Mouse (Mus musculus) ovary, adult 18-20 months (tissue): Measurements from ENCODE around the gene Tagln3.

Experiments used
- DNase-seq: peaks from one replicate; pipeline ENCODE4 v3.0.0; 2022; ENCODE audit warnings: low spot score, mixed read lengths

Tagln3 gene

GRCm38 (mm10) chr16:45724061-45724741 is at the start of gene Tagln3:
Gene Tagln3, minus strand, starts transcription at chr16:45724608.
- no peak for DNase-seq

DNA sequence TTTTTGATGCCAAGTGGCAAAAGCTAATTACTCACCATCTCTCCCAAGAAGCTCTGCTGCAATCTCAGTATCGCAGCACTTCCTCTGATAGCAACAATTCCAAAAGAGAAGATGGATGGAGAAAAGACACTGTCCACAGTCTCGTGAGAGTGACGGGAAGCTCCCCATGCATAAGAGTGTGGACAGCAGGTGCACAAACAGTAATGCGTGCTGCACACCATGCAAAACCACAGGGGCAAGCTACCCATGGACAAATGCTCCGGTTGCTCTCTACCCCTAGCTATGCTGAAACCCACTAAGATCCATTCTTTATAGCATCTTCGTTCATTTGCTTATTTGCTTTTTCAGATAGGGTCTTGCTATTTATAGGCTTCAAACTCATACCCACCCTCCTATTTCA is 46.5 kb upstream of the Tagln3 start:
- no peak for DNase-seq

DNA sequence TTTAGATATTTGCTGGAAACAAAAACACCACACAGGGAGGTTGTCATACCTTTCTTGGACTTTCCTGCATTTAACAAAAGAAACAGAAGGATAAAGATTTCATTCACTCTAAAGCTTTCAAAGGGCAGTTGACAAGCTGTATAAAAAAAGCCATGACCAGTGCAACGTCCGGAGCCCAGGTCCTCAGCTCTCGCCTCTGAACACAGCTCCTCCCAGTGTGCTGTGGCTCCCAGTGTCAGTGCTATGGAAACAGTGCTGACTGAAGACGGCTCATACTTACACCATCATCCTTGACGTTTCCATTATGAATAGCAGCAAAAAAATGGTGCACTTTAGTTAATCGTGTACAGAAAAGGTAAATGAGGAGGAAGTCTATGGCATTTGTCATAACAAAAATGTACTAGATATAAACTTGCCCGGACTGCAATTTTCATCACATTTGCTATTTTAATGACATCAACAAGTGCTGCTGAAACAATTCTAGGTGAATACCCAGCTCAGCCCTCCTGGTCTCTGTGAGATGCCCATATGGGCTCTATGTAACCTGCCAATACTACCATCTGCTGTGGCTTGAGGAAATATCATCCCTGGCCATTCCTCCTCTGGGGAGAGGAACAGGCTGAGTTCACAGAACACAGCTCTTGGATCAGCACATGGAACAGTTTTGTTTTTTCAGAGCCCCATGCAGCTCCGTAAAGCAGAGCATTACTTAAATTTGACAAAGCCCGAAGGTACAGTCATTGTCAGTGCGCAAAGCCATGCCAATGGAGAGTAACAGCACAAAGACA is 43.6 kb upstream of the Tagln3 start:
- DNase-seq: no peak

- DNase-seq: no peak
Measured at GRCm38 (mm10) chr16:45767434-45767833, 43.0 kb upstream of the Tagln3 start.

DNA sequence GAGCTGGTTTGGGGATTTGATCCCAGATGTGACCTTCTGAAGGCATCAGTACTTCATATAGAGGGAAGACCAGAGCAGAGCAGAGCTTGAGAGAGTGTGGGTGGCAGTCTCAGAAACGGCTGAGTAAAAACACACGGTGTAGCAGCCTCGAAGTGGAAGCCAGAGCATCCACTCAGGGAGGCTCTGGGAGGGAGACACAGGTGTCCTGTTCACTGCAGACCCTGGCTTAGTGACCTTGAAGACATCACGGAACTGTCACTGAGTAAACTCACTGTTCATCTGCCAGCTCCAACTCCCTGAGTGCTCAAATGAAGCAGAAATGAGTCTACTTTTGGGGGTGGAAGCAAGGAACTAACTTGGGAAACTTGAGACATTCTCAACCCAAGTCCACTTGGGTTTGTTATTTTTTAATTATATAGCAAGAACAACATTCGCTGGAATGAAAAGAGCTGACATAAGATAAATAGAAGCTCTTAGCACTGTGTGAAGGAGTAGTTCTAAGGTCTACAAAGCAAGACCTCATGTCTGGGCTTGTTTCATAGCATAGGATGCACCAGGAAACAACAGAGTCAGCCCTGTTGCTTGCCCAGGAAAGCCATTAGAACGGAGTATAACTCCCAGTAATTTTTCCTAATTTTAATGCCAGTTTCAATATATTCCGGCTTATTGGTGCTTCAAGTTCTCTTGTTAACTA is 41.5 kb upstream of the Tagln3 start:
- no peak for DNase-seq

DNA sequence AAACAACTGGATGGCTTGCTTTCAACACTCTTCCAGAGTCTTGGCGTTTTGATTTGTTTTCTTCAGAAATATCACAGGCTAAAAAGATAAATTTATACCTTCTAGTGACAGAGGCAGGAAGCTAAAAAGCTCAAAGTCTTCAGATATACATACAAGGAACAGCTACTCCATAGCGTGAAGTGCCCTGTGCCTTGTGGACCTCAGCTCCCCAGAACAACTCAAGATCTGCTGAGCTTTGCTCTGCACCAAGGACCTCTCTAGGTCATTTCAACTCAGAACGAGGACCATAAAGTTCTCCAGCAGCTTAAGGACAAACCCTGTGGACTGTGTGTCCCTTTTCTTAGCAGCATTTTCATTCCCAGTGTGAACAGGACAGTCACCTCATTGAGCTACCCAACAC is 40.7 kb upstream of the Tagln3 start:
- no peak for DNase-seq

GRCm38 (mm10) chr16:45762859-45763505 is 38.6 kb upstream of the Tagln3 start:
- DNase-seq: no peak

- DNase-seq: no peak
Measured at GRCm38 (mm10) chr16:45761425-45761824, 37.0 kb upstream of the Tagln3 start.

GRCm38 (mm10) chr16:45758726-45759269 is 34.4 kb upstream of the Tagln3 start:
- no peak for DNase-seq

DNA sequence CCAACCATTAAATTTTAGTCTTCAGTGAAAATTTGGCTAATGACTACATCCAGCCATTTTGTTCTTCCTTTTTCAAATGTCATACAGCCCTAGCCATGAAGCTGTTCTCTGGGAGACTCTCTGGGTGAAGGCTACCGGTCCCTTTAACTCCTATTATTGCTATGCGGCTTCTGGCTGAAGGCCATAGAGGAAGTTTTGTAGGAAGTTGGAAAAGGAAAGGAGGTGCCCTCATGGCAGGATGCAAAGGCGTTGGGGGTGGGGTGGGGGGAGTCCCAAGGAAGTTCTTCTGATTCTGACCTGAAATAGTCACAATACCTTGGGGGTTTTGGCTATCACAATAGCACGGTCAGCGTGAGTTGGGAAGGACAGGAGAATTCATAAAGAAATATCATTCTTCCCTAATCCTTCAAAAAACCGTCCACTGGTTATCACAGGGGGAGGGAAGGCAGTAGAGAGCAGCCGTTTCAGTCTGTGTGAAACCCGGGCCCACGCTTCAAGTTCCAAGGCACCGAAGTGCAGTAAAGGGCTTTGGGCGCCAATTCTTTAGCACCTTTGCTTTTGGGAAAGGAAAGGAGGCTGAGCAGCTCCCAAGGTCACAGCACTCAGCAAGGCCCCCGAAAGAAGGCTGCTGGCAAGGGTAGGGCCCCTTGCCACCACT is 33.1 kb upstream of the Tagln3 start:
- no peak for DNase-seq

- DNase-seq: no peak
Measured at GRCm38 (mm10) chr16:45756855-45757254, 32.4 kb upstream of the Tagln3 start.

DNA sequence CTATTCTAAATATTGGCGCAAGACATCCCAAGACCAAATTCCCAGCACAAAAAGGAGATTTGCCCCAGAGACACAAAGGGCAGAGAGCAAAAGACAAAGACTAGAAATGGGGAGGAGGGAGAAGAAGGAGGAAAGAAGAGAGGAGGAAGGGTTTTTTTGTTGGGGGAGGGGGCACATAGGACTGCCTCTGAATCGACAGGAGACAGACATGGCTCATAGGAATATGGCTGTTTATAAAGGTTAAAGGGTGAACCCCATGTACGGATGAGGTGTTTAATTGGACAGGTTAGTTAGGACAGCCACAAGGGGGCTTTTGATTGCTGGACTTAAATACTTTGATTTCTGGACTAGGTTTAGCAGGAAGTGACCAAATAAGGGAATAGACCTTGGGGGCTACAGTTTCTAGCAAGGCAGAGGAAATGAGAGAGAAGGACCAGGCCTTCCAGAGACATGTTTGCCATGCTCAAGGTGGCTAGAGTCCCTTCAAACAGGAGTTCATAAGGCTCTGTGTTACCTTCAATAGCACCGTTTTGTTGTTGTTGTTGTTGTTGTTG is 19.3 kb upstream of the Tagln3 start:
- DNase-seq: no peak

DNA sequence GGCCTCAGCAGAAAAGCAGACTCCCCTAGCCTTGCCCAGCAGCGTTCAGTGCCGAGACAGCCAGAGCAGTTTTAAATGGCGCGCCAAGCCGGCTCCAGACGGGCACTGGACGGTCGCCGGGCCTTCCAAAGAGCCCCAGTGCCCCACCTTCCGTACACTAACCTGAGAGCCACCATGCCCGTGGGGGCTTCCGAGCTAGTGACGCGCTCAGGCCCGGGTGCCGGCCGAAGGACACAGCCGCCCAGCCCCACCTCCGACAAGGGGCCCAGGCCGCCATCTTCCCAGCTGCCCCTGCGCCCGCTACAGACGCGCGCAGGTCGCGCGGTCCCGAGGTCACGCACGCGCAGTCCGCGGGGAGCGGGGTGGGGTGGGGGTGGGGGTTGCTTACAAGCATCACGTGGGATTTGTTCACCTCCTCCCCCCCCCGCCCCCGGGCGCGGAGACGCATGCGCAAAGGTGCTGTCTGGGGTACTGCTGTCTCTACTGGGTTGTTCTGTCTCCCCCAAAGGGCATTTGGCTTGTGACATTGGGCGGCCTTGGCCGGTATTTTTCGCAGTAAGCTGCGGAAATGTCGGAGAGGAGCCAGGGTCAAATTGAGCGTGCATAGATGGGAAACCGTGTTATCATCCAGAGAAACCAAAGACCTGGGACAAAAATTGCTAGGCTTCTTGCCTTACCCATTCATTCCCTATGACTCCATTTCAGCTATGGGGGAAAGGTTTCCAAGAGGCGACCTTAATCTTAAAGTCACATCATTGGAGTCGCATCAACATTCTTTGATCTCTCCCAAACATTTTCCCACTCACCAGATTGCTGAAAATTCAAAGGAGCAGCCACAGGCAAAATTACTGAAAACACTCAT is 18.4 kb upstream of the Tagln3 start, which contains the start of gene Abhd10:
Abhd10 (minus strand) TSS at position 341 of the 862 bp plus-strand sequence.
- peak; percentile 92 for DNase-seq

GRCm38 (mm10) chr16:45737880-45738279 is 13.5 kb upstream of the Tagln3 start:
- no peak for DNase-seq

GRCm38 (mm10) chr16:45736724-45737123 is 12.3 kb upstream of the Tagln3 start:
- no peak for DNase-seq

GRCm38 (mm10) chr16:45729163-45729562 is 4.8 kb upstream of the Tagln3 start:
- no peak for DNase-seq

- no peak for DNase-seq
Measured at GRCm38 (mm10) chr16:45724742-45725102, 314 bp upstream of the Tagln3 start.

DNA sequence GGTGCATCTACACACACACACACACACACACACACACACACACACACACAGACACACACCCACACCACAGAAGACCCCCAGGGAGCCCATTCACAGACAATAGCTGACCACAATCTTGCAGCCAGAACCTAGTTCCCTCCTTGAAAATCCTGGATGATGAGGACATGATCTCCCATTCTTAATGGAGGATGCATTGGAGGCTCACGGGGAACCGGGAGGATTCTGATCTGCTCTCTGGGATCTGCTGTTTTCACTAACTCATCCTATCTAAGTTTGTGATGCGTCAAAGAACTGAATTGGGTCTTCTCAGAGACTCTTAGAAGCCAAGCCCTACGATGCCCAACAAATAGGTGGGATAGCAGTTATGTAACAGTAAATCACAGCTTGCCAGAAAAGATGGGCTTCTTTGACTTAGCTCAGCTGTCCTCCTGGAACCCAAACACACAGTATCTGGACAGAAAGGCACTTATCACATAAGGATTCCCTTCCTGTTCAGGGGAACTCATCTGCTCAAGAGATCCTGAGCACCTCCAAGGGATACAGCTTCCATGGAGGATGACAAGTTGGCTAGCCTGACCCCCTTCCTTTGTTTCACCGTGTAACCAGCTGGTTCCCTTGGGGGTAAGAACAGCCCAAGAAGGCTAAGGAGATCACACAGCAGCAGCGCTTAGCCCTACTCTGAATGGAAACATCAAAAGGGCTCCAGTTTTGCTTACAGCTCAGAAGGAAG is 1.1 kb downstream of the Tagln3 start:
- no peak for DNase-seq

DNA sequence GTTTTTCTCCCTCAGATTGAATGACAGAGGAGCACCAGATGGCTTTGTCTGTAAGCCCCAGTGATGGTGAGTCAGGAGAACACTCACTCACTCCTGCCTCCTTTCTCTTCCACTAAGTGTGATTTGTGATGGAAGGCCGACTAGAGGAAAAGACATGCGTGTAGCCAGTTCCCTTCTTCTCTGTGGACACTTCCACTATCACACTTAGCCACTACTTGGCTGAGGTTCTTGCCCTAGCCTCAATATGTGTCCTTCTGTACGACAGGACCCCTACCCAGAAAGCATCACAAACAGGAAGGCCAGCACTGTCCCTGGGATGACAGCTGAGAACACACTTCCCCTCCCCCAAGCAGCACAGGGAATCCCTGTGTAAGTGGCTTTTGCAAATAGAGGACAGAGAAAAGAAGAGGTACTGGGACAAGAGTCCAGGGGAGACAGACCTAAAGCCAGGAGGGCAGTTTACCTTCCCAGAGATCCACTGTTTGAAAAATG is 1.9 kb downstream of the Tagln3 start:
- no peak for DNase-seq
